Mouse (Mus musculus): Measurements from ENCODE around the gene Btbd16. TPM values are rescaled to one million over a fixed set of nuclear protein-coding genes. Genes with fewer than 3 reads are reported as not detected.

Btbd16 gene
- polyA plus RNA-seq, 1 experiment from 2014 or later: not detected

GRCm38 (mm10) chr7:130766411-130767170 lies 7.3 kb upstream of the Btbd16 start:
- no peak for DNase-seq (ENCODE audit: low spot score)
- H3K27me3 ChIP-seq (ENCODE audit: insufficient read depth, low read length): no peaks in the 10 kb centered on the region
- H3K9me3 ChIP-seq (replicated peaks; ENCODE audit: low read length): no peaks in the 10 kb centered on the region
- 84% methylated on average over 30 of the region's 30 CpGs for WGBS
- H3K4me1 ChIP-seq (replicated peaks; ENCODE audit: insufficient read depth, low read length): no peaks in the 10 kb centered on the region
- 0 out of 2 replicates have a peak, but pooled peaks cover 6% of the 10 kb centered on the region for H3K36me3 ChIP-seq (ENCODE audit: insufficient read depth, low read length)
- no peak for ATAC-seq (replicated peaks; ENCODE audit: low FRiP score, low read depth)
- H3K4me3 ChIP-seq (replicated peaks; ENCODE audit: low read depth, low read length): no peak overlapping the region
- no peak overlapping the region for H3K4me2 ChIP-seq (ENCODE audit: low read length)
- H3K9ac ChIP-seq (ENCODE audit: low read depth, low read length): no peak overlapping the region
- no peak overlapping the region for H3K27ac ChIP-seq
- TF ChIP-seq CTCF (IDR thresholded peaks at IDR 0.05; ENCODE audit: low read depth): no peak

GRCm38 (mm10) chr7:130768151-130768550 lies 5.7 kb upstream of the Btbd16 start:
- no peaks in the 10 kb centered on the region for H3K4me1 ChIP-seq (replicated peaks; ENCODE audit: insufficient read depth, low read length)
- no peaks in the 10 kb centered on the region for H3K9me3 ChIP-seq (replicated peaks; ENCODE audit: low read length)
- ATAC-seq (replicated peaks; ENCODE audit: low FRiP score, low read depth): no peak
- H3K27me3 ChIP-seq (ENCODE audit: insufficient read depth, low read length): no peaks in the 10 kb centered on the region
- H3K4me2 ChIP-seq (ENCODE audit: low read length): no peak overlapping the region
- 90% methylated on average over 4 of the region's 4 CpGs for WGBS
- H3K9ac ChIP-seq (ENCODE audit: low read depth, low read length): no peak overlapping the region
- no peak for TF ChIP-seq CTCF (IDR thresholded peaks at IDR 0.05; ENCODE audit: low read depth)
- DNase-seq (ENCODE audit: low spot score): no peak
- no peak overlapping the region for H3K27ac ChIP-seq
- H3K36me3 ChIP-seq (ENCODE audit: insufficient read depth, low read length): 0 out of 2 replicates have a peak, but pooled peaks cover 6% of the 10 kb centered on the region
- no peak overlapping the region for H3K4me3 ChIP-seq (replicated peaks; ENCODE audit: low read depth, low read length)

- 24% methylated on average over 3 of the region's 3 CpGs for whole genome bisulfite sequencing
- Histone ChIP-seq H3K27ac (no peak overlapping the region), H3K27me3 (ENCODE audit: insufficient read depth, low read length) (no peaks in the 10 kb centered on the region), H3K4me1 (replicated peaks; ENCODE audit: insufficient read depth, low read length) (no peaks in the 10 kb centered on the region), H3K36me3 (ENCODE audit: insufficient read depth, low read length) (no peaks in the 10 kb centered on the region), H3K4me3 (replicated peaks; ENCODE audit: low read depth, low read length) (no peak overlapping the region), H3K9ac (ENCODE audit: low read depth, low read length) (no peak overlapping the region), H3K4me2 (ENCODE audit: low read length) (no peak overlapping the region), H3K9me3 (replicated peaks; ENCODE audit: low read length) (no peaks in the 10 kb centered on the region)
- DNase-seq (ENCODE audit: low spot score) (peak; percentile 88), ATAC-seq (replicated peaks; ENCODE audit: low FRiP score, low read depth) (peak; percentile 50; the same call in 1 of the 2 replicates)
- peak; percentile 93 for TF ChIP-seq CTCF (IDR thresholded peaks at IDR 0.05; ENCODE audit: low read depth)
These were observed 3.2 kb upstream of the Btbd16 start for GRCm38 (mm10) chr7:130770707-130771106.

- Histone ChIP-seq H3K9ac (ENCODE audit: low read depth, low read length) (no peak overlapping the region), H3K27me3 (ENCODE audit: insufficient read depth, low read length) (no peaks in the 10 kb centered on the region), H3K4me3 (replicated peaks; ENCODE audit: low read depth, low read length) (no peak overlapping the region), H3K4me2 (ENCODE audit: low read length) (no peak overlapping the region), H3K9me3 (replicated peaks; ENCODE audit: low read length) (no peaks in the 10 kb centered on the region), H3K4me1 (replicated peaks; ENCODE audit: insufficient read depth, low read length) (no peaks in the 10 kb centered on the region), H3K36me3 (ENCODE audit: insufficient read depth, low read length) (no peaks in the 10 kb centered on the region), H3K27ac (no peak overlapping the region)
- DNase-seq (ENCODE audit: low spot score): peak; percentile 48
- no peak for ATAC-seq (replicated peaks; ENCODE audit: low FRiP score, low read depth)
- WGBS: 74% methylated on average over 11 of the region's 11 CpGs
- peak; percentile 73 for TF ChIP-seq CTCF (IDR thresholded peaks at IDR 0.05; ENCODE audit: low read depth)
These were observed 568 bp upstream of the Btbd16 start for GRCm38 (mm10) chr7:130773171-130773830.

GRCm38 (mm10) chr7:130780866-130781419 lies 7.1 kb downstream of the Btbd16 start:
- no peak for TF ChIP-seq CTCF (IDR thresholded peaks at IDR 0.05; ENCODE audit: low read depth)
- DNase-seq (ENCODE audit: low spot score) (no peak), ATAC-seq (replicated peaks; ENCODE audit: low FRiP score, low read depth) (no peak)
- peaks cover under 1% of the 10 kb centered on the region; the same call in 1 of the 2 replicates for H3K4me1 ChIP-seq (replicated peaks; ENCODE audit: insufficient read depth, low read length)
- H3K4me2 ChIP-seq (ENCODE audit: low read length): no peak overlapping the region
- no peak overlapping the region for H3K4me3 ChIP-seq (replicated peaks; ENCODE audit: low read depth, low read length)
- H3K9ac ChIP-seq (ENCODE audit: low read depth, low read length): no peak overlapping the region
- H3K9me3 ChIP-seq (replicated peaks; ENCODE audit: low read length): no peaks in the 10 kb centered on the region
- no peaks in the 10 kb centered on the region for H3K27me3 ChIP-seq (ENCODE audit: insufficient read depth, low read length)
- H3K36me3 ChIP-seq (ENCODE audit: insufficient read depth, low read length): no peaks in the 10 kb centered on the region
- 65% methylated on average over 5 of the region's 5 CpGs for WGBS
- H3K27ac ChIP-seq: no peak overlapping the region

GRCm38 (mm10) chr7:130782501-130783050 lies 8.7 kb downstream of the Btbd16 start:
- Histone ChIP-seq H3K4me2 (ENCODE audit: low read length) (no peak overlapping the region), H3K27me3 (ENCODE audit: insufficient read depth, low read length) (no peaks in the 10 kb centered on the region), H3K27ac (no peak overlapping the region), H3K4me1 (replicated peaks; ENCODE audit: insufficient read depth, low read length) (peaks cover 6% of the 10 kb centered on the region; the same call in 1 of the 2 replicates), H3K4me3 (replicated peaks; ENCODE audit: low read depth, low read length) (no peak overlapping the region), H3K36me3 (ENCODE audit: insufficient read depth, low read length) (no peaks in the 10 kb centered on the region), H3K9ac (ENCODE audit: low read depth, low read length) (no peak overlapping the region), H3K9me3 (replicated peaks; ENCODE audit: low read length) (no peaks in the 10 kb centered on the region)
- ATAC-seq (replicated peaks; ENCODE audit: low FRiP score, low read depth): no peak
- no peak for TF ChIP-seq CTCF (IDR thresholded peaks at IDR 0.05; ENCODE audit: low read depth)
- 74% methylated on average over 5 of the region's 5 CpGs for WGBS
- DNase-seq (ENCODE audit: low spot score): no peak

All from kidney, postnatal 0 days (tissue).